Mouse (Mus musculus) megakaryocyte, embryonic 14.5 days (primary cell): ENCODE measurements around the gene Nxn. TPM values are rescaled to one million over a fixed set of nuclear protein-coding genes. Genes with fewer than 3 reads are reported as not detected.

Experiments
- H3K27me3 ChIP-seq: replicated peaks from 2 replicates; pipeline ENCODE3; 2012; ENCODE audit warnings: inconsistent platforms
- H3K36me3 ChIP-seq: replicated peaks from 2 replicates; pipeline ENCODE3; 2012; ENCODE audit warnings: low read length, inconsistent platforms, mixed read lengths
- H3K4me1 ChIP-seq: 2 replicates; pipeline ENCODE4 v1.6.1; 2012; ENCODE audit warnings: inconsistent platforms
- H3K4me3 ChIP-seq: replicated peaks from 2 replicates; pipeline ENCODE3; 2012; ENCODE audit warnings: moderate library complexity, mild to moderate bottlenecking, inconsistent platforms
- H3K9me3 ChIP-seq: 2 replicates; pipeline ENCODE4 v1.6.1; 2012; ENCODE audit warnings: inconsistent platforms
- FLI1 ChIP-seq: IDR thresholded peaks from 2 replicates; pipeline ENCODE4 v1.6.1; 2012; ENCODE audit warnings: low read length, inconsistent platforms, mixed read lengths
- GATA1 ChIP-seq: IDR thresholded peaks from 3 replicates; pipeline ENCODE4 v1.6.1; 2012; ENCODE audit warnings: mixed read lengths, low read length, inconsistent platforms, borderline replicate concordance
- polyA plus RNA-seq: library from polyadenylated mRNA; stranded (reverse); fragments of >175 nt; gene quantifications from 2 replicates; pipeline ENCODE4 v1.2.3, GENCODE M21; 2012; ENCODE audit warnings: low replicate concordance; ENCODE audit not compliant: insufficient read depth

Gene Nxn
- polyA plus RNA-seq, 1 experiment: 4.1 TPM

- Histone ChIP-seq H3K27me3 (peaks cover 4% of the 10 kb centered on the region), H3K9me3 (no peaks in the 10 kb centered on the region), H3K4me3 (no peak overlapping the region), H3K4me1 (peaks cover 30% of the 10 kb centered on the region), H3K36me3 (no peaks in the 10 kb centered on the region)
- TF ChIP-seq FLI1 (no peak), GATA1 (no peak)
Observed at GRCm38 (mm10) chr11:76366720-76367119, 32.2 kb downstream of the Nxn start.

GRCm38 (mm10) chr11:76364038-76364437 lies 34.9 kb downstream of the Nxn start:
- Histone ChIP-seq H3K36me3 (no peaks in the 10 kb centered on the region), H3K27me3 (no peaks in the 10 kb centered on the region), H3K9me3 (no peaks in the 10 kb centered on the region), H3K4me1 (peaks cover 28% of the 10 kb centered on the region), H3K4me3 (no peak overlapping the region)
- TF ChIP-seq FLI1 (no peak), GATA1 (no peak)

GRCm38 (mm10) chr11:76363636-76364035 lies 35.3 kb downstream of the Nxn start:
- Histone ChIP-seq H3K9me3 (no peaks in the 10 kb centered on the region), H3K4me1 (peaks cover 28% of the 10 kb centered on the region), H3K36me3 (no peaks in the 10 kb centered on the region), H3K27me3 (no peaks in the 10 kb centered on the region), H3K4me3 (no peak overlapping the region)
- TF ChIP-seq GATA1: no peak
- no peak for TF ChIP-seq FLI1

- Histone ChIP-seq H3K27me3 (no peaks in the 10 kb centered on the region), H3K4me3 (no peak overlapping the region), H3K9me3 (no peaks in the 10 kb centered on the region), H3K36me3 (no peaks in the 10 kb centered on the region), H3K4me1 (peaks cover 26% of the 10 kb centered on the region)
- no peak for TF ChIP-seq GATA1
- TF ChIP-seq FLI1: no peak
Observed at GRCm38 (mm10) chr11:76363178-76363577, 35.8 kb downstream of the Nxn start.

GRCm38 (mm10) chr11:76361422-76361821 lies 37.5 kb downstream of the Nxn start:
- TF ChIP-seq GATA1: no peak
- no peak for TF ChIP-seq FLI1
- H3K27me3 ChIP-seq: no peaks in the 10 kb centered on the region
- no peaks in the 10 kb centered on the region for H3K9me3 ChIP-seq
- H3K36me3 ChIP-seq: no peaks in the 10 kb centered on the region
- peaks cover 10% of the 10 kb centered on the region for H3K4me1 ChIP-seq
- H3K4me3 ChIP-seq: no peak overlapping the region

GRCm38 (mm10) chr11:76360255-76360654 lies 38.7 kb downstream of the Nxn start:
- H3K36me3 ChIP-seq: no peaks in the 10 kb centered on the region
- no peaks in the 10 kb centered on the region for H3K27me3 ChIP-seq
- no peaks in the 10 kb centered on the region for H3K9me3 ChIP-seq
- H3K4me3 ChIP-seq: no peak overlapping the region
- TF ChIP-seq FLI1 (no peak), GATA1 (no peak)
- peaks cover 8% of the 10 kb centered on the region; the same call in 1 of the 2 replicates for H3K4me1 ChIP-seq

GRCm38 (mm10) chr11:76358628-76359320 lies 40.2 kb downstream of the Nxn start:
- TF ChIP-seq FLI1 (no peak), GATA1 (no peak)
- Histone ChIP-seq H3K36me3 (no peaks in the 10 kb centered on the region), H3K4me1 (peaks cover 5% of the 10 kb centered on the region; the same call in 1 of the 2 replicates), H3K4me3 (no peak overlapping the region), H3K9me3 (no peaks in the 10 kb centered on the region), H3K27me3 (peaks cover 2% of the 10 kb centered on the region)

GRCm38 (mm10) chr11:76357464-76357863 lies 41.5 kb downstream of the Nxn start:
- no peaks in the 10 kb centered on the region for H3K36me3 ChIP-seq
- peaks cover 4% of the 10 kb centered on the region; the same call in 1 of the 2 replicates for H3K4me1 ChIP-seq
- peaks cover 6% of the 10 kb centered on the region for H3K27me3 ChIP-seq
- TF ChIP-seq FLI1 (no peak), GATA1 (no peak)
- H3K4me3 ChIP-seq: no peak overlapping the region
- no peaks in the 10 kb centered on the region for H3K9me3 ChIP-seq

GRCm38 (mm10) chr11:76356091-76356490 lies 42.8 kb downstream of the Nxn start:
- no peak for TF ChIP-seq FLI1
- TF ChIP-seq GATA1: no peak
- H3K9me3 ChIP-seq: no peaks in the 10 kb centered on the region
- peaks cover 9% of the 10 kb centered on the region for H3K27me3 ChIP-seq
- peaks cover 6% of the 10 kb centered on the region; the same call in 1 of the 2 replicates for H3K4me1 ChIP-seq
- H3K4me3 ChIP-seq: no peak overlapping the region
- H3K36me3 ChIP-seq: no peaks in the 10 kb centered on the region

- H3K4me3 ChIP-seq: no peak overlapping the region
- H3K27me3 ChIP-seq: peaks cover 9% of the 10 kb centered on the region
- H3K36me3 ChIP-seq: no peaks in the 10 kb centered on the region
- H3K4me1 ChIP-seq: peaks cover 6% of the 10 kb centered on the region; the same call in 1 of the 2 replicates
- TF ChIP-seq GATA1 (no peak), FLI1 (no peak)
- H3K9me3 ChIP-seq: no peaks in the 10 kb centered on the region
Observed at GRCm38 (mm10) chr11:76355425-76355824, 43.5 kb downstream of the Nxn start.
